Mouse (Mus musculus): ENCODE data around the gene Slc31a2. TPM values are rescaled to one million over a fixed set of nuclear protein-coding genes. Genes with fewer than 3 reads are reported as not detected.
A peak's percentile ranks its signal among the peaks of the same experiment; 100 is the strongest.

The Slc31a2 gene
- polyA plus RNA-seq, 1 experiment: not detected

DNA sequence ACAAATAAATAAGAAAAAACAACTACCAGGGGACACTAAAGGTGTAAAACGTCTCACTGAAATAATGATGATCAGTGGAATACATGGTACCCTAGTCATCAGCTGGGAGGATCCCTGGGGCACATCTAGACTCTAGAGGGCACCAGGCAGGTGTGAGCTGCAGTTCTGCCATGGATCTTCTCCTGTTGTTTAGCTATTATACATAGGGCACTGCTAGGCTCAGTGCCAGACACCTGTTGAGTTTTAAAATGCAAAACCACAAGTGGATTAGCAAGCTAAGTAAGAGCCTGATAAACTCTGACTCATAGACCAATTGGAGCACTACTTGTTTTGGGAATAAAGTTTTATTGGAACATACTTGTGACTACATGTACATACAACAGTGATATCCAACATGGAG, 55.9 kb downstream of the Slc31a2 start:
- no peak overlapping the region for H3K27ac ChIP-seq (ENCODE audit: insufficient read depth, low read depth, low read length)
- 72% methylated on average over 1 of the region's 1 CpGs for WGBS
- H3K4me3 ChIP-seq (ENCODE audit: insufficient read depth, low read depth, low read length): no peak overlapping the region
- TF ChIP-seq CTCF (IDR thresholded peaks at IDR 0.05; ENCODE audit: insufficient read depth, low read depth, low read length): no peak
- no peaks in the 10 kb centered on the region for H3K4me1 ChIP-seq (ENCODE audit: control insufficient read depth, insufficient read depth, low read length)

DNA sequence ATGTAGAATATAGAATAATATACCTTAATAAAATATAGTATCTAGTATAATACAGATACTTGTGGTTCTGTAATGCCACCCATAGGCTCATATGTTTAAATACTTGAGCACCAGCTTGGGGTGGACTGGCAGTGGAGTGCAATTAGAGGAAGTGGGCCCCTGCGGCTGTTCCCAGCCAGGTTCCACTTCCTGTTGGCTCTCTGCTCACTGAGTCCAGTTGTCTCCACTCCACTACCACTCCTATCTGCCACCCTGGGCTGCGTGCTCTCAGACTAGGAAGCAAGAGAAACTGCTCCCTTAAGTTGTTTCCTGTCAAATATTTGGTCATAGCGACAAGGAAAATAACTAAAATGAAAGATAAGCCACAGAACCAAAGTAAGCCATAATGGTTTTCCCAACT, 60.3 kb downstream of the Slc31a2 start:
- no peak overlapping the region for H3K4me3 ChIP-seq (ENCODE audit: insufficient read depth, low read depth, low read length)
- no peaks in the 10 kb centered on the region for H3K4me1 ChIP-seq (ENCODE audit: control insufficient read depth, insufficient read depth, low read length)
- no peak overlapping the region for H3K27ac ChIP-seq (ENCODE audit: insufficient read depth, low read depth, low read length)
- TF ChIP-seq POLR2A (IDR thresholded peaks at IDR 0.05; ENCODE audit: insufficient read depth, low read depth, low read length) (no peak), CTCF (IDR thresholded peaks at IDR 0.05; ENCODE audit: insufficient read depth, low read depth, low read length) (no peak)
- 89% methylated on average over 3 of the region's 3 CpGs for WGBS

DNA sequence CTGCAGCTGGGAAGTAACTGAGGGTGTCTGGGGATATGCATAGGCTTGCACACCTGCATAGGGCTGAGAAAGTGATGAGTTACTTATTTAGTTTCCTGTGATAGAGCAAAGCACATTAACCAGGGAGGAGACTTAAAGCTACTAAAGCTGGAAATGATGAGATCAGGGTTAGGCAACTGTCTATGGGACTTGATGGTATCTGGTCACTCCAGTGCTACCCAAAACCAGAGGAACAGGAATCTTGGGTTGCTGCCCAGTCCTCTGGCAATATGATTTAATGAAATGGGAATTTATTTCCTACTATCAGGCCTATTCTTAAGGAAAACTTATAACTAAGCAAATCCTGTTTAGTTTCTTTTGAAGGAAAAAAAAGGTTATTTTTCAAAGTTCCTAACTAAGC, 63.7 kb downstream of the Slc31a2 start:
- H3K27ac ChIP-seq (ENCODE audit: insufficient read depth, low read depth, low read length): no peak overlapping the region
- no peak for TF ChIP-seq CTCF (IDR thresholded peaks at IDR 0.05; ENCODE audit: insufficient read depth, low read depth, low read length)
- TF ChIP-seq POLR2A (IDR thresholded peaks at IDR 0.05; ENCODE audit: insufficient read depth, low read depth, low read length): no peak
- H3K4me3 ChIP-seq (ENCODE audit: insufficient read depth, low read depth, low read length): no peak overlapping the region
- H3K4me1 ChIP-seq (ENCODE audit: control insufficient read depth, insufficient read depth, low read length): no peaks in the 10 kb centered on the region

DNA sequence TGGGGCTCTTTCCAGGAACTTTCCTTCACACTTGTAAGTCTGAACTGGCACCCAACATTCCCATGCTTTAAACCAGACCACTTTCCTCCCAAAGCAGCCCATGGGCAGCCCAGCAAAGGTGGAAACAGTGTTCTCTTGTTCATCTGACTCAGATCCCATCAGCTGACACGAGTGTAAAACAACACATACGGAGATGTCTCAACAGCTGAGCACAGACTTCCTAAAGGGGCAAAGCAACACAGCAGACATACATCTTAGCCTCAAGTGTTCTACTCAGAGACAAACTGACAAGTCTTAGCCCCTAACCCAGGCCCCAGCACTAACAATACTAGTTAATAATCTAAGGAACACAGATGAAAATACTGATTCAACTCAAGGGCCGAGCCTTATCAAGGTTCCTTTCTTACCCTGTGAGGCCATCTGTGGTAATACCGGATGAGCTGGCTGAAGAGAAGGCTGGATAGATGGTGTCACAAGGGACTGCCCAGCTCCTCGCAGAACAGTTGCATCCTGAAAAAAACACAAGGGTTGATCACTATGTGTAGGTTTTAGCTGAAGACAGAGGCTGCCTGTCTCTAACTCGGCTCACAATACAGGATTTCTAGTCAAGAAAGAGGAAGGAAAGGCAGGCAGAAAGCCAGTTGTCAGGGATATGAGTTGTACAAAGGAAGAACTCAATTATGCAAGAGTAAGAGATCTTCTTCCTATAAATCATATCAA, 66.7 kb downstream of the Slc31a2 start:
- WGBS: 87% methylated on average over 6 of the region's 6 CpGs
- Histone ChIP-seq H3K4me1 (ENCODE audit: control insufficient read depth, insufficient read depth, low read length) (no peaks in the 10 kb centered on the region), H3K27ac (ENCODE audit: insufficient read depth, low read depth, low read length) (no peak overlapping the region), H3K4me3 (ENCODE audit: insufficient read depth, low read depth, low read length) (no peak overlapping the region)
- TF ChIP-seq CTCF (IDR thresholded peaks at IDR 0.05; ENCODE audit: insufficient read depth, low read depth, low read length): no peak

DNA sequence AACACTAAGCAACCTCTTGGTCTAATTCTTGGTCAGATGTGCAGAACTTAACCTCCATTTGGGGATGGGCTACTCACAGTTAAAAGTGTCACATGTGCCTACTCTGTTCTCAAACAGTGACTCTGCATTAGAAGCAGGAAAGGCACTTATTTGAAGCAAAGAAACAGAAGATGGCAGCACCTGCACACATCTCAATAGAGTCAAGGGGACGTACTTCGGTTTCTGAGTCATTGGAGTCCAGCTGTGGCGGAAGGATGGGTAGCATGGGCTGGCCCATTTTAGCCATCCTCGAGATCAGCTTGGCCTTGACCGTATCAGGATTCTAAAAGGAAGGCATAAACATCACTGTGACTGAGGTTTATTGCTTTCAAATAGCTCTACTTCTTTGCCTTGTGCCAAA, 69.6 kb downstream of the Slc31a2 start:
- Histone ChIP-seq H3K4me1 (ENCODE audit: control insufficient read depth, insufficient read depth, low read length) (no peaks in the 10 kb centered on the region), H3K4me3 (ENCODE audit: insufficient read depth, low read depth, low read length) (no peak overlapping the region), H3K27ac (ENCODE audit: insufficient read depth, low read depth, low read length) (no peak overlapping the region)
- TF ChIP-seq POLR2A (IDR thresholded peaks at IDR 0.05; ENCODE audit: insufficient read depth, low read depth, low read length): no peak
- no peak for TF ChIP-seq CTCF (IDR thresholded peaks at IDR 0.05; ENCODE audit: insufficient read depth, low read depth, low read length)
- 67% methylated on average over 5 of the region's 5 CpGs for WGBS

DNA sequence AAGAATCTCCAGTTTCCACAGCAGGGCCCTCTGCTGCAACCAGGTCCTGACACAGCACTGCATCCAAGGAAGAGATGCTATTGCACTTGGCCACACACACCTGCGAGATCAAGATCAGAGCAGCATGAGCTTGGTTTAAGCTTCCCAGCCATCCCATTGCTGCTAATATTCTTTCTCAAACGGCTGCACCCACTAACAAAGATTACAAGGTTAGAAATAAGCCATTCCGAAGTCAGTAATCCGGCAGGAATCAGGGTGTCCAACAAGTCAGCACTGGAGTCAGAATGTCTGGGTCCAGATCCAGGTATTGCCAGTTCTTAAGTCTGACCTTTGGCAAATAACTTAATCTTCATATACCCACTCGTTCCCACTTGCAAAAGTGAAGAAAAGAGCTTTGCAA, 76.2 kb downstream of the Slc31a2 start:
- Histone ChIP-seq H3K4me3 (ENCODE audit: insufficient read depth, low read depth, low read length) (no peak overlapping the region), H3K4me1 (ENCODE audit: control insufficient read depth, insufficient read depth, low read length) (no peaks in the 10 kb centered on the region), H3K27ac (ENCODE audit: insufficient read depth, low read depth, low read length) (no peak overlapping the region)
- WGBS: 91% methylated on average over 5 of the region's 5 CpGs
- TF ChIP-seq POLR2A (IDR thresholded peaks at IDR 0.05; ENCODE audit: insufficient read depth, low read depth, low read length) (no peak), CTCF (IDR thresholded peaks at IDR 0.05; ENCODE audit: insufficient read depth, low read depth, low read length) (no peak)

DNA sequence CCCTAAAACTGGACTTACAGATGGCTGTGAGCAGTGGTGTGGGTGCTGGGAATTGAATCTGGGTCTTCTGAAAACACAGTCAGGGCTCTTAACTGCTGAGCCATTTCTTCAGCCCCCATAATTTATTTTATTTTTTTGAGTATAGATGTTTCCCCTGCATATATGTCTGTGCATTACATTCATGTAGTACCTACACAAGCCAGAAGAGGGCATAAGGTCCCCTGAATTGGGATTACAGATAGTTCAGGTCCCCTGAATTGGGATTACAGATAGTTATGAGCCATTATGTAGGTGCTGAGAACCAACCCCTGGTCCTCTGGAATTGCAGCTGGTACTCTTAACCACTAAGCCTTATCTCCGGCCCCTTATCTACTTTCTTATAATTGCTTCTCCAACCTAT, 81.6 kb downstream of the Slc31a2 start:
- H3K27ac ChIP-seq (ENCODE audit: insufficient read depth, low read depth, low read length): no peak overlapping the region
- 97% methylated on average over 1 of the region's 1 CpGs for WGBS
- TF ChIP-seq CTCF (IDR thresholded peaks at IDR 0.05; ENCODE audit: insufficient read depth, low read depth, low read length) (no peak), POLR2A (IDR thresholded peaks at IDR 0.05; ENCODE audit: insufficient read depth, low read depth, low read length) (no peak)
- H3K4me1 ChIP-seq (ENCODE audit: control insufficient read depth, insufficient read depth, low read length): no peaks in the 10 kb centered on the region
- no peak overlapping the region for H3K4me3 ChIP-seq (ENCODE audit: insufficient read depth, low read depth, low read length)

DNA sequence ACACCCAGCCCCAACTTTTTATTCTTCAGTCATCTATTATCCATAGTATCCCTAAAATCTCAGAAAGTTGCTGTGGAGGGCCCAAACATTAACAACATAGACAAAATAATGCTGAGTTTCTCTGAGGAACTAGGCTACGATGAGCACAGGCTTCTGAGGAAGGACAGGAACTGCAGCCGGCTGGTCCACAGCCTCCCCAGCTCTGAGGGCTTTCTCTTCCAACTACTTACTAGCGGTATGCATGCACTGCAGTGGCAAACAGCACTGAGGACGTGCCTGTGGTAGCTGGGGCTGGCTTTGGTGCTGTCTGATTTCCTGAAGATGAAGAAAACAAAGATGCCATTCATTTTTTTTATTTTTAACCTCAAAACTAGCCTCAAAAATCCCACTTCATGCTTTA, 83.5 kb downstream of the Slc31a2 start:
- TF ChIP-seq CTCF (IDR thresholded peaks at IDR 0.05; ENCODE audit: insufficient read depth, low read depth, low read length): no peak
- TF ChIP-seq POLR2A (IDR thresholded peaks at IDR 0.05; ENCODE audit: insufficient read depth, low read depth, low read length): no peak
- Histone ChIP-seq H3K4me1 (ENCODE audit: control insufficient read depth, insufficient read depth, low read length) (no peaks in the 10 kb centered on the region), H3K27ac (ENCODE audit: insufficient read depth, low read depth, low read length) (no peak overlapping the region), H3K4me3 (ENCODE audit: insufficient read depth, low read depth, low read length) (no peak overlapping the region)
- WGBS: 86% methylated on average over 4 of the region's 4 CpGs

DNA sequence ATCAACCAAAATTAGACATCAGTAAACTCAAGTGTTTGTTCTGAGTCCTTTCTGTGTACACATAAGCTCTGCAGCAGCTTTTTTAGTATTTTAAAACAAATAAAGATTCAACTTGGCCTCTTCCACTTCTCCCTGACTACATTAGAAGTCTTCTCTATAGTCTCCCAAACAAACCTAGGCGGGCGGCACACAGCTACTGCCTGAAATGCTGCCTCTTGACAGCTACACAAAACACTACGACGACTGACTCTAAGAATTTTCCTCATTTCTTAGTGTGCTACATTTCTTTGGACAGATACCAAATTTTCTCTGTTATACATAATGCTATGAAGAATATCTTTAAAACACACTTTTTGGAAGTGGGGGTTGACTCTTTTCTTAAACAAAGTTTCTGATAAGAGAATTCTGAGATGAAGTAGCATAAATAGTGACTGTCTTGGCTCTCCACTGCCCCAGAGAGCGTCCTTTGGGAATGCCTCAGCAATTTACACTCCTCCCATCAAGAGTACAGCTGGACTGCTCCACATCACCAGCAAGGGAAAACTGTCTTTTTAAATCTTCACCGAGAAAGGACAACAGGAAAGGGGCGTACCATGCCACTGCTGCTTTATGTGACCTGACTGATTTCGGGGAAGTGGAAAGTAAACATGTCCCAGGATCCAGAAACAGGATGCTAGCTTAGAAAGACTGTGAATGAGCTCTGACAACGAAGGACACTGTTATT, 85.4 kb downstream of the Slc31a2 start:
- no peaks in the 10 kb centered on the region for H3K4me1 ChIP-seq (ENCODE audit: control insufficient read depth, insufficient read depth, low read length)
- no peak for TF ChIP-seq CTCF (IDR thresholded peaks at IDR 0.05; ENCODE audit: insufficient read depth, low read depth, low read length)
- no peak for TF ChIP-seq POLR2A (IDR thresholded peaks at IDR 0.05; ENCODE audit: insufficient read depth, low read depth, low read length)
- WGBS: 57% methylated on average over 9 of the region's 9 CpGs
- H3K4me3 ChIP-seq (ENCODE audit: insufficient read depth, low read depth, low read length): no peak overlapping the region
- H3K27ac ChIP-seq (ENCODE audit: insufficient read depth, low read depth, low read length): peak overlapping the region; percentile 51; the same call in 1 of the 2 replicates

Other genes with a start within 250 kb of the Slc31a2 start
- not detected in 2 replicates for gene Mup20, start 208.4 kb upstream of the Slc31a2 start, polyA plus RNA-seq (2012; ENCODE audit: insufficient read depth, insufficient read length, low replicate concordance, missing spikeins)
- gene Mup3, start 175.2 kb upstream of the Slc31a2 start, polyA plus RNA-seq (2012; ENCODE audit: insufficient read depth, insufficient read length, low replicate concordance, missing spikeins): not detected in 2 replicates
- not detected in 2 replicates for gene Mup21, start 111.7 kb upstream of the Slc31a2 start, polyA plus RNA-seq (2012; ENCODE audit: insufficient read depth, insufficient read length, low replicate concordance, missing spikeins)
- gene Zfp37, start 31.5 kb upstream of the Slc31a2 start, polyA plus RNA-seq (2012; ENCODE audit: insufficient read depth, insufficient read length, low replicate concordance, missing spikeins): not detected in 2 replicates
- not detected in 2 replicates for gene Fkbp15, start 98.0 kb downstream of the Slc31a2 start, polyA plus RNA-seq (2012; ENCODE audit: insufficient read depth, insufficient read length, low replicate concordance, missing spikeins)
- not detected in 2 replicates for gene Slc31a1, start 98.2 kb downstream of the Slc31a2 start, polyA plus RNA-seq (2012; ENCODE audit: insufficient read depth, insufficient read length, low replicate concordance, missing spikeins)
- not detected in 2 replicates for gene Cdc26, start 146.1 kb downstream of the Slc31a2 start, polyA plus RNA-seq (2012; ENCODE audit: insufficient read depth, insufficient read length, low replicate concordance, missing spikeins)
- gene Prpf4, start 146.2 kb downstream of the Slc31a2 start, polyA plus RNA-seq (2012; ENCODE audit: insufficient read depth, insufficient read length, low replicate concordance, missing spikeins): not detected in 2 replicates
- gene Rnf183, start 172.7 kb downstream of the Slc31a2 start, polyA plus RNA-seq (2012; ENCODE audit: insufficient read depth, insufficient read length, low replicate concordance, missing spikeins): not detected in 2 replicates
- not detected in 2 replicates for gene Wdr31, start 208.3 kb downstream of the Slc31a2 start, polyA plus RNA-seq (2012; ENCODE audit: insufficient read depth, insufficient read length, low replicate concordance, missing spikeins)
- not detected in 2 replicates for gene Bspry, start 217.5 kb downstream of the Slc31a2 start, polyA plus RNA-seq (2012; ENCODE audit: insufficient read depth, insufficient read length, low replicate concordance, missing spikeins)
- not detected in 2 replicates for gene Hdhd3, start 240.9 kb downstream of the Slc31a2 start, polyA plus RNA-seq (2012; ENCODE audit: insufficient read depth, insufficient read length, low replicate concordance, missing spikeins)